In genomic region chr11:116307019-116307725, GRCm38 (mm10) we compare ENCODE assay signal across 8 mouse cellular contexts. TPM values are rescaled to one million over a fixed set of nuclear protein-coding genes. Genes with fewer than 3 reads are reported as not detected.
A peak's percentile ranks its signal among the peaks of the same experiment; 100 is the strongest.
DNase-seq lines count a peak whose midpoint lies in the region; ATAC-seq and TF ChIP-seq lines count a peak whose summit lies in the region.

Gene Exoc7, minus strand, starts transcription at chr11:116307233.

- no peaks in the 10 kb centered on the region for H3K9me3 ChIP-seq in hindbrain, embryonic 16.5 days (ENCODE audit: control insufficient read depth, low read length)

- no peak for TF ChIP-seq CTCF in layer of hippocampus, adult 2 months (conservative IDR thresholded peaks at IDR 0.05)

- no peak for DNase-seq in layer of hippocampus, adult 2 months (ENCODE audit: low spot score in 2 of 2)
- DNase-seq in layer of hippocampus, adult 9-11 months = no peak
- no peak for DNase-seq in adrenal gland, adult 8-10 months
- peak; percentile 19 for DNase-seq in gastrocnemius, adult 18-20 months (ENCODE audit: low spot score)
- no peak for DNase-seq in ovary, postnatal 10 days (ENCODE audit: low spot score)
- no peak for DNase-seq in cerebellum, adult 18-20 months

- peak within 1 kb of the TSS; percentile 69 for H3K4me2 ChIP-seq in hindbrain, embryonic 16.5 days (ENCODE audit: low read length)

- no peak for ATAC-seq in hindbrain, embryonic 16.5 days

- peaks cover 13% of the 10 kb centered on the region for H3K4me1 ChIP-seq in hindbrain, embryonic 16.5 days (ENCODE audit: control insufficient read depth, insufficient read depth, low read depth, low read length)

- peaks cover 12% of the 10 kb centered on the region; the same call in 1 of the 2 replicates for H3K79me2 ChIP-seq in macrophage (ENCODE audit: inconsistent target)

- H3K36me3 ChIP-seq in hindbrain, embryonic 16.5 days (ENCODE audit: control insufficient read depth, insufficient read depth, low read length) = peaks cover 21% of the 10 kb centered on the region
- peaks cover 25% of the 10 kb centered on the region for H3K36me3 ChIP-seq in macrophage (ENCODE audit: inconsistent target)

- H3K9ac ChIP-seq in hindbrain, embryonic 16.5 days (ENCODE audit: low read depth, low read length) = peak within 1 kb of the TSS; percentile 73

- H3K27me3 ChIP-seq in hindbrain, embryonic 16.5 days (replicated peaks; ENCODE audit: control insufficient read depth, insufficient read depth, low read length) = no peaks in the 10 kb centered on the region

- H3K27ac ChIP-seq in layer of hippocampus, adult 2 months = peak within 1 kb of the TSS; percentile 93
- H3K27ac ChIP-seq in hindbrain, embryonic 16.5 days (ENCODE audit: low read depth, low read length) = peak within 1 kb of the TSS; percentile 57
- peak within 1 kb of the TSS; percentile 43 for H3K27ac ChIP-seq in macrophage

- 86% methylated on average over 10 of the region's 10 CpGs for WGBS in hindbrain, embryonic 16.5 days
- 85% methylated on average over 10 of the region's 10 CpGs for WGBS in macrophage (ENCODE audit: missing documents)

- peak within 1 kb of the TSS; percentile 92 for H3K4me3 ChIP-seq in layer of hippocampus, adult 2 months
- H3K4me3 ChIP-seq in hindbrain, embryonic 16.5 days (ENCODE audit: low read length) = peak within 1 kb of the TSS; percentile 74
- H3K4me3 ChIP-seq in macrophage (ENCODE audit: inconsistent target) = peak within 1 kb of the TSS; percentile 96

RNA-seq across cellular contexts. Expression of gene Exoc7, which starts in this region (rescaled TPM):
- total RNA-seq in layer of hippocampus, adult 2 months (2021) = 10 to 100 TPM; 83.2 to 94.8 TPM
- total RNA-seq in adrenal gland, adult 8-10 months (2022) = 10 to 100 TPM; 61.0 to 83.9 (median 72.6) TPM
- total RNA-seq in gastrocnemius, adult 18-20 months (2021) = 10 to 100 TPM; 69.0 to 86.7 TPM
- polyA plus RNA-seq in hindbrain, embryonic 16.5 days (2015; fragmentation: Nextera tagmentation; extraction: Ambion mirVana) = 122 and 127 TPM in 2 replicates
- total RNA-seq in macrophage (2018; cell fraction: chromatin; rRNA removed) = 10 to 100 TPM; 12.6 to 70.2 (median 44.8) TPM
- 10 to 100 TPM; 20.7 to 33.3 (median 25.8) TPM for total RNA-seq in macrophage (2018; cell fraction: cytosol; rRNA removed)
- 10 to 100 TPM; 12.9 to 50.3 (median 24.9) TPM for total RNA-seq in macrophage (2018; cell fraction: nucleus; rRNA removed)
- polyA plus RNA-seq in macrophage (2018) = 22.2 to 30.5 TPM (median 26.9 TPM) in 3 replicates

Comparison
In these comparisons a context has a peak if more than half of its experiments do, and no peak if none do; other contexts are left out.
1. H3K27ac ChIP-seq: peak in every context shown above with its lines; median percentile 93 in layer of hippocampus, adult 2 months; 57 in hindbrain, embryonic 16.5 days; 43 in macrophage.